Mouse (Mus musculus): ENCODE measurements around the gene Enox1.

- no peak for TF ChIP-seq CTCF (IDR thresholded peaks at IDR 0.05; ENCODE audit: control insufficient read depth, insufficient read depth, low read length)
- no peak for TF ChIP-seq POLR2A (IDR thresholded peaks at IDR 0.05; ENCODE audit: borderline replicate concordance, control insufficient read depth, low read depth, low read length)
These were observed 100.9 kb downstream of the Enox1 start for GRCm38 (mm10) chr14:77257461-77257860.
